Mouse (Mus musculus) liver, adult 2 months (tissue): Measurements from ENCODE around the gene Chaf1a.

ENCODE experiments used
- CTCF ChIP-seq: fragments of 200-500 bp; IDR thresholded peaks from 2 replicates; pipeline ENCODE4 v1.5.1; 2011; ENCODE audit warnings: low read depth, low read length, control low read depth
- POLR2A ChIP-seq: fragments of 200-500 bp; IDR thresholded peaks from 2 replicates; pipeline ENCODE4 v1.6.1; 2011; ENCODE audit warnings: low read length, control low read depth; ENCODE audit not compliant: insufficient read depth; ENCODE audit errors: extremely low read depth

DNA sequence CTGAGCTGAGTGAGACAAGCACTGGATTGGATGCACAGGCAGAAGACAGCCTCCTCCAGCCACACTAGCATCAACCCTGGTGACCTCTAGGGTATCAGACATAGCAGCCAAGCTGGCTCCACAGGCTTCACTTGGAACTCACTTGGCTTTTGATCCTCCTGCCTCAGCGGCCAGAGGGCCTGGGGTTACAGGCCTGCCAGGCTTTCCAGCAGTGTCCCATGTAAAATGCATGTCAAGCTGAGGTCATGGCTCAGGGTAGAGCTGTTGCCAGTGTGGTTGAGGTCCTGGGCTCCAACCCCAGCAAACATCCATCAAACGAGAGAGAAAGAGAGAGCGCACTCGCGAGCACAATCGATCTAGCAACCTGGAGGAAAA is 5.5 kb upstream of the Chaf1a start:
- no peak for TF ChIP-seq CTCF
- no peak for TF ChIP-seq POLR2A
